Mouse (Mus musculus) stomach, postnatal 0 days (tissue): ENCODE results near the gene Acnat1. TPM values are rescaled to one million over a fixed set of nuclear protein-coding genes. Genes with fewer than 3 reads are reported as not detected.
"Not testable (repeated sequence)": the region's sequence is repeated elsewhere in the genome, so short reads cannot be mapped to it uniquely, and the experiment has no call there.

Source experiments
- ATAC-seq: fragments of 200-750 bp; cut with Nextera tagmentation; 2 replicates; pipeline ENCODE4 v1.8.0; 2017; ENCODE audit not compliant: low FRiP score, low TSS enrichment
- DNase-seq: peaks from one replicate; pipeline ENCODE4 v3.0.0-alpha.2; 2016; ENCODE audit warnings: low spot score
- H3K27ac ChIP-seq: fragments of 300-500 bp; sonication (generic); replicated peaks from 2 replicates; pipeline ENCODE4 v1.5.1; 2014; ENCODE audit warnings: mild to moderate bottlenecking, control low read depth
- H3K27me3 ChIP-seq: fragments of 300-500 bp; sonication (generic); 2 replicates; pipeline ENCODE4 v1.6.1; 2014; ENCODE audit warnings: low read length; ENCODE audit not compliant: control insufficient read depth, insufficient read depth
- H3K36me3 ChIP-seq: fragments of 300-500 bp; sonication (generic); 2 replicates; pipeline ENCODE4 v1.6.1; 2014; ENCODE audit warnings: low read length, mixed read lengths; ENCODE audit not compliant: control insufficient read depth, insufficient read depth
- H3K4me1 ChIP-seq: fragments of 300-500 bp; sonication (generic); replicated peaks from 2 replicates; pipeline ENCODE4 v1.6.1; 2014; ENCODE audit warnings: antibody characterized with exemption; ENCODE audit not compliant: control insufficient read depth, insufficient read depth
- H3K4me2 ChIP-seq: fragments of 300-500 bp; sonication (generic); replicated peaks from 2 replicates; pipeline ENCODE4 v1.6.1; 2014; ENCODE audit warnings: low read depth, mild to moderate bottlenecking, control low read depth, moderate library complexity
- H3K4me3 ChIP-seq: fragments of 300-500 bp; sonication (generic); 2 replicates; pipeline ENCODE4 v1.5.1; 2014; ENCODE audit warnings: low read depth, low read length, control low read depth
- H3K9ac ChIP-seq: fragments of 300-500 bp; sonication (generic); 2 replicates; pipeline ENCODE4 v1.6.1; 2014; ENCODE audit warnings: mild to moderate bottlenecking, low read length, control low read depth, mixed read lengths
- H3K9me3 ChIP-seq: fragments of 300-500 bp; sonication (generic); 2 replicates; pipeline ENCODE4 v1.6.1; 2016; ENCODE audit warnings: low read length; ENCODE audit not compliant: control insufficient read depth
- CTCF ChIP-seq: IDR thresholded peaks from 2 replicates; pipeline ENCODE4 v1.5.1; 2016; ENCODE audit warnings: antibody characterized with exemption, low read depth, mild to moderate bottlenecking, moderate library complexity
- EP300 ChIP-seq: optimal IDR thresholded peaks from 2 replicates; pipeline ENCODE3; 2016; ENCODE audit warnings: antibody characterized with exemption
- WGBS: fragments of 180-500 bp; shearing (Covaris S2); extraction: QIAGEN DNeasy Blood & Tissue Kit; methylation state at CpG from one replicate; pipeline ENCODE4 v1.1.7; 2014; 5-methylcytosine and 5-hydroxymethylcytosine counted together
- polyA plus RNA-seq: library from polyadenylated mRNA; unstranded; fragments of >200 nt; fragmentation: Nextera tagmentation; extraction: Ambion mirVana; gene quantifications from 2 replicates; pipeline ENCODE4 v1.2.1, GENCODE M21; 2015

Gene Acnat1
- polyA plus RNA-seq, 1 experiment from 2014 or later, result 1.4 TPM

- ATAC-seq, result no peak
- 78% methylated on average over 3 of the region's 3 CpGs for WGBS
Measured at GRCm38 (mm10) chr4:49469435-49470151, 4.1 kb downstream of the Acnat1 start.

DNA sequence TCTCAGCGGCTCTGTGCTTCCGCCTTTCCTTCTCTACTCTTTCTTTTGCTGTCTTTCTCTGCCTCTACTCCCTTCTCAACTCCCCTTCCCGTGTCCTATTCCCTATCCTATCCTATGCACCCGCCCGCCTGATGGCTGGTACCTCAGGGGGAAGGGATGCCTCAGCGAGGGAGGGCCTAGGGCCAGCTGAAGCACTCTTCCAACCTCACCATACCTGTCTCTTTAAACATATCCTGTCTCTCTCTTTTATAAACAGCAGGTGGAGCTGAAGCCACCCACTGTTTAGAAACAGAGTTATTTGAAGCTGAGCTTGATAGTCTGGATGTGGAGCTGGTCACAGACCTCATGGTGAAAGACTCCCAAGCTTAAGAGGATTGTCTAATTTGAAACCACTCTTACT, 6.4 kb downstream of the Acnat1 start:
- no peaks in the 10 kb centered on the region for H3K27me3 ChIP-seq
- no peak overlapping the region for H3K4me3 ChIP-seq
- no peak overlapping the region for H3K4me2 ChIP-seq
- TF ChIP-seq CTCF, result 0 out of 2 replicates have a peak, but pooled peaks have one; percentile 14
- no peak for TF ChIP-seq EP300
- ATAC-seq (no peak), DNase-seq (no peak)
- H3K9me3 ChIP-seq, result no peaks in the 10 kb centered on the region
- H3K27ac ChIP-seq, result no peak overlapping the region
- H3K9ac ChIP-seq, result no peak overlapping the region
- no peaks in the 10 kb centered on the region for H3K36me3 ChIP-seq
- H3K4me1 ChIP-seq, result no peaks in the 10 kb centered on the region
- WGBS, result 96% methylated on average over 6 of the region's 6 CpGs

More at GRCm38 (mm10) chr4:49469435-49470151, 4.1 kb downstream of the Acnat1 start:
- H3K4me3 ChIP-seq, result no peak overlapping the region
- H3K4me1 ChIP-seq, result no peaks in the 10 kb centered on the region
- H3K27me3 ChIP-seq, result no peaks in the 10 kb centered on the region
- no peak overlapping the region for H3K9ac ChIP-seq
- no peak overlapping the region for H3K27ac ChIP-seq
- no peaks in the 10 kb centered on the region for H3K36me3 ChIP-seq
- DNase-seq, result no peak
- TF ChIP-seq EP300, result no peak
- no peak for TF ChIP-seq CTCF
- H3K4me2 ChIP-seq, result no peak overlapping the region
- no peaks in the 10 kb centered on the region for H3K9me3 ChIP-seq

DNA sequence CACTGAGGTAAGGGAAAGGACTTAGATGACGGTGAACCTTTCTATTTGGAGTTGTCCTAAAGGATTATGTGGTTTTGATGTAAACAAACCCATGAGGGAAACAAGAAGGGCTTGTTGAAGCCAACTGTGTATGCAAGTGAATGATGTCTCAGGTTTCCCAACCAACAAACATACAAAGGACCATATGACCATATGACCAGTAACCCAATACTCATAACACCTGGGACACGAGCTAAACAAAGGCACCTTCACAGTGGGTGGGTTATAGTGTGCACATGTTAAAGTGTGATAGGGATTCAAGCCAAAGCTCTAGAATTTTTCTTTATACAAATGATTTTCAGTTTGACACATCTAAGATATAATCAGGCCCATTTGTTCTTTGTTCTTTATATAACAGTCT, 17.5 kb downstream of the Acnat1 start:
- H3K9me3 ChIP-seq, result no peaks in the 10 kb centered on the region
- H3K36me3 ChIP-seq, result no peaks in the 10 kb centered on the region
- H3K4me1 ChIP-seq, result no peaks in the 10 kb centered on the region
- H3K9ac ChIP-seq, result no peak overlapping the region
- no peaks in the 10 kb centered on the region for H3K27me3 ChIP-seq
- H3K27ac ChIP-seq, result no peak overlapping the region
- WGBS, result 43% methylated on average over 2 of the region's 2 CpGs
- ATAC-seq (no peak), DNase-seq (no peak)
- no peak for TF ChIP-seq EP300
- TF ChIP-seq CTCF, result no peak
- H3K4me3 ChIP-seq, result no peak overlapping the region
- H3K4me2 ChIP-seq, result no peak overlapping the region

DNA sequence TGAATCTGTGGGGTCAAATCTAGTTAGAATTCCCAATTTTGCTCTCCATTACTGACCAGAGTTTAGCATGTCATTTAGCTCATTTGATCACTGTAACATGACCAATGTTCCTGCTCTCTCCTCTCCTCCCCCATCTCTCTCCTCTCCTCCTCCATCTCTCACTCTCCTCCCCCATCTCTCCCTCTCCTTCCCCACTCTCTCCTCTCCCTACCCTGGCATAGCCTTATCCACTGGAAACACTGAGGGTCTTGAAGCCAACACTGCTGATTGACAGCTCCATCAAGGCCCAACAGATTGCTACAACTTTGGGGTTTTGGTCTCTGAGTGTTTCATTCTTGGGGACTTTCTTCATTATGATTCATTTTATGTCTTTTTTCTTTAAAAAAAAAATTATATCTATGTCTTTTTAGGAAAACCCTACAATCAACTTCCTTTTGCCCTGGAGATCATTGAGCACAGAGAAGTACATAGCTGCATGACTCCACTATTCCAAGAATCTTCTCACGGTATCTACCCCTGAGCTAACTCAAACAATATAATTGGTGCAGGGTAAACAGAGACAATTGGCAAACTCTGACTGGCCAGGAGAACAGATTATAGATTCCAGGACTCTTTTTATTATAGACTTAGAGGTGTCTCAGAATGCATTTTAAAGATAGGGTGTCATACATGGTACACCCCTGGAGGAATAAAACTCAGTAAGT, 21.7 kb downstream of the Acnat1 start:
- WGBS, result 34% methylated on average over 1 of the region's 1 CpGs
- DNase-seq, result no peak
- TF ChIP-seq EP300 (no peak), CTCF (no peak)
- Histone ChIP-seq H3K4me1 (no peaks in the 10 kb centered on the region), H3K27ac (no peak overlapping the region), H3K4me2 (no peak overlapping the region), H3K9me3 (no peaks in the 10 kb centered on the region), H3K9ac (no peak overlapping the region), H3K4me3 (no peak overlapping the region), H3K36me3 (no peaks in the 10 kb centered on the region), H3K27me3 (no peaks in the 10 kb centered on the region)
- ATAC-seq, result peak; percentile 58; the same call in 1 of the 2 replicates

GRCm38 (mm10) chr4:49451133-49451847, 22.4 kb downstream of the Acnat1 start:
- WGBS, result 50% methylated on average over 1 of the region's 1 CpGs
- peak; percentile 69 for ATAC-seq
- peak; percentile 46 for DNase-seq

GRCm38 (mm10) chr4:49436968-49437367, 36.7 kb downstream of the Acnat1 start:
- not testable (repeated sequence) for H3K9ac ChIP-seq, ATAC-seq, H3K27me3 ChIP-seq, H3K36me3 ChIP-seq, H3K4me1 ChIP-seq, H3K27ac ChIP-seq, DNase-seq, H3K4me2 ChIP-seq, H3K9me3 ChIP-seq, H3K4me3 ChIP-seq
- 90% methylated on average over 3 of the region's 3 CpGs for WGBS

More at GRCm38 (mm10) chr4:49451133-49451847, 22.4 kb downstream of the Acnat1 start:
- not testable (repeated sequence) for H3K9me3 ChIP-seq, H3K4me2 ChIP-seq, H3K27ac ChIP-seq, H3K36me3 ChIP-seq, H3K4me3 ChIP-seq, H3K4me1 ChIP-seq, H3K9ac ChIP-seq, H3K27me3 ChIP-seq

DNA sequence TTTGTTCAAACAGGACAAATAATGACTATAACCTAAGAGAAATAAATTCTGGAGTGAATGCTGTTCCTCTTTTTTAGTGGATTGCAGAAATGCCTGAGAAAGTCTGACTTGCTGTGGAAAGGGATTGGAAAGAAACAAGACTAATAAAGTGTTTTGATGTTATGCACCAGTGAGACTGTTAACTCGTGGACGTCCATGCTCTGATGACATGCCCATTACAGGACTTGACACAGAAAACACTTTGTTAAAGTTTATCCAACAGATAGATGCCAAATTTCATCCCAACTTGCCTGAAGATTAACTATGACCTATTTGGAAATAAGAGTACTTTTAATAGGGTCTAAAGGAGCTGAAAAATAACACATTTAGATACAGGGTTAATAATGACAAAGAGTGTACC, 63.6 kb downstream of the Acnat1 start:
- DNase-seq, ATAC-seq, H3K4me3 ChIP-seq, H3K36me3 ChIP-seq, H3K9me3 ChIP-seq, H3K4me2 ChIP-seq, H3K9ac ChIP-seq, H3K27me3 ChIP-seq, H3K4me1 ChIP-seq, H3K27ac ChIP-seq: not testable (repeated sequence)
- WGBS, result 69% methylated on average over 2 of the region's 2 CpGs

DNA sequence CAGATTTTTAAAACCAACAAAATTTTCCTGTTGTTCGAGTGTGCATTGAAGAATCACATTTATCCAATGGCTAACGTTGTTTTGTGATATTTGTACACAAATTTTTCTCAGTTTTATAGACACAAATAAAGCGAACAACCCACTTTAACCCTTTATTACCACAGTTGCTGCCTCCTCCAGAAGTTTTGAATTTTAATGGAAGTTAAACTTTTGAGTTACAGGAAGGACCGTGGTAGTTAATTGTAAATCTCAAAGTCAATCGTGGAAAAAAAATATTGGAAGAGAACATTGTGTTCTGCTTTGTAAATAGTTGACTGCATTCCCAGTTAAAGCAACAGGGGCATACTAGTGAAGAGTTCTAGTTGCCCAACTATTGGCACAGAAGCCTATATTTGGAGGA, 65.8 kb downstream of the Acnat1 start, which contains the start of gene Acnat2:
Gene Acnat2 (minus strand): TSS at position 195 of the 400 bp plus-strand sequence.
- H3K27ac ChIP-seq, DNase-seq, H3K27me3 ChIP-seq, H3K9me3 ChIP-seq, H3K36me3 ChIP-seq, H3K4me2 ChIP-seq, H3K4me3 ChIP-seq, H3K9ac ChIP-seq, H3K4me1 ChIP-seq, ATAC-seq: not testable (repeated sequence)
- WGBS, result 78% methylated on average over 5 of the region's 5 CpGs
